Mouse (Mus musculus) cerebellum, adult 2 months (tissue): ENCODE data around the gene Fsip1. TPM values are rescaled to one million over a fixed set of nuclear protein-coding genes. Genes with fewer than 3 reads are reported as not detected.
A peak's percentile ranks its signal among the peaks of the same experiment; 100 is the strongest.
"Not testable (repeated sequence)": the region's sequence is repeated elsewhere in the genome, so short reads cannot be mapped to it uniquely, and the experiment has no call there.

Source experiments
- DNase-seq, 2 experiments: peaks; one replicate each; pipeline ENCODE4 v3.0.0; 2021
- H3K27ac ChIP-seq: fragments of 200-500 bp; 2 replicates; pipeline ENCODE4 v1.5.1; 2012; ENCODE audit warnings: low read length, control low read depth, inconsistent platforms; ENCODE audit not compliant: insufficient read depth
- H3K27me3 ChIP-seq: fragments of 200-500 bp; 2 replicates; pipeline ENCODE4 v1.6.1; 2012; ENCODE audit warnings: inconsistent platforms, mild to moderate bottlenecking, low read length, moderate library complexity; ENCODE audit not compliant: control insufficient read depth, insufficient read depth
- H3K4me1 ChIP-seq: fragments of 200-500 bp; 2 replicates; pipeline ENCODE4 v1.6.1; 2011; ENCODE audit warnings: low read length; ENCODE audit not compliant: control insufficient read depth, insufficient read depth
- H3K4me3 ChIP-seq: fragments of 200-500 bp; replicated peaks from 2 replicates; pipeline ENCODE3; 2011; ENCODE audit warnings: mild to moderate bottlenecking, low read depth, low read length, control low read depth; ENCODE audit not compliant: insufficient read depth
- CTCF ChIP-seq: fragments of 200-500 bp; IDR thresholded peaks from 2 replicates; pipeline ENCODE4 v1.5.1; 2011; ENCODE audit warnings: low read depth, mild to moderate bottlenecking, control low read depth, low read length, moderate library complexity, borderline replicate concordance; ENCODE audit not compliant: insufficient read depth
- POLR2A ChIP-seq: fragments of 200-500 bp; IDR thresholded peaks from 2 replicates; pipeline ENCODE4 v1.6.1; 2011; ENCODE audit warnings: low read length, control low read depth, borderline replicate concordance; ENCODE audit not compliant: insufficient read depth
- WGBS: fragments of 180-500 bp; shearing (Covaris S2); methylation state at CpG from one replicate; pipeline ENCODE4 v1.1.7; 2018; 5-methylcytosine and 5-hydroxymethylcytosine counted together
- polyA plus RNA-seq: library from polyadenylated mRNA; depleted of rRNA; stranded (reverse); fragments of >200 nt; gene quantifications from 2 replicates; pipeline ENCODE4 v1.2.3, GENCODE M21; 2012

Fsip1 gene
- polyA plus RNA-seq, 1 experiment, result 0.38 TPM

- Histone ChIP-seq H3K4me1 (no peaks in the 10 kb centered on the region), H3K4me3 (no peak overlapping the region), H3K27ac (no peak overlapping the region), H3K27me3 (no peaks in the 10 kb centered on the region)
- DNase-seq, result no peak
- WGBS, result 86% methylated on average over 2 of the region's 2 CpGs
- TF ChIP-seq CTCF (no peak), POLR2A (no peak)
These were observed 41.2 kb upstream of the Fsip1 start for GRCm38 (mm10) chr2:118297966-118298365.

GRCm38 (mm10) chr2:118295505-118295904 lies 38.7 kb upstream of the Fsip1 start:
- H3K4me3 ChIP-seq, result no peak overlapping the region
- H3K27ac ChIP-seq, result no peak overlapping the region
- H3K27me3 ChIP-seq, result no peaks in the 10 kb centered on the region
- WGBS, result 84% methylated on average over 7 of the region's 7 CpGs
- DNase-seq, result no peak
- no peak for TF ChIP-seq CTCF
- no peaks in the 10 kb centered on the region for H3K4me1 ChIP-seq

GRCm38 (mm10) chr2:118293583-118293982 lies 36.8 kb upstream of the Fsip1 start:
- Histone ChIP-seq H3K27ac (no peak overlapping the region), H3K27me3 (no peaks in the 10 kb centered on the region), H3K4me3 (no peak overlapping the region), H3K4me1 (no peaks in the 10 kb centered on the region)
- no peak for TF ChIP-seq POLR2A
- TF ChIP-seq CTCF, result no peak
- no peak for DNase-seq
- WGBS, result 89% methylated on average over 5 of the region's 5 CpGs

GRCm38 (mm10) chr2:118289066-118289460 lies 32.3 kb upstream of the Fsip1 start:
- DNase-seq, H3K4me1 ChIP-seq, H3K27ac ChIP-seq, H3K4me3 ChIP-seq, H3K27me3 ChIP-seq: not testable (repeated sequence)
- WGBS, result 89% methylated on average over 7 of the region's 7 CpGs

- Histone ChIP-seq H3K4me3 (no peak overlapping the region), H3K27me3 (no peaks in the 10 kb centered on the region), H3K27ac (no peak overlapping the region), H3K4me1 (no peaks in the 10 kb centered on the region)
- TF ChIP-seq CTCF (no peak), POLR2A (no peak)
- peak in 1 of 2 experiments; percentile 17 for DNase-seq
- 72% methylated on average over 9 of the region's 9 CpGs for WGBS
These were observed 31.7 kb upstream of the Fsip1 start for GRCm38 (mm10) chr2:118288326-118289065.

- no peak overlapping the region for H3K27ac ChIP-seq
- WGBS, result 48% methylated on average over 4 of the region's 4 CpGs
- TF ChIP-seq POLR2A, result no peak
- no peak for TF ChIP-seq CTCF
- H3K27me3 ChIP-seq, result no peaks in the 10 kb centered on the region
- H3K4me1 ChIP-seq, result no peaks in the 10 kb centered on the region
- no peak for DNase-seq
- H3K4me3 ChIP-seq, result no peak overlapping the region
These were observed 30.9 kb upstream of the Fsip1 start for GRCm38 (mm10) chr2:118287678-118288077.

GRCm38 (mm10) chr2:118282467-118282866 lies 25.7 kb upstream of the Fsip1 start:
- no peak for DNase-seq
- 86% methylated on average over 3 of the region's 3 CpGs for WGBS
- TF ChIP-seq CTCF (no peak), POLR2A (no peak)

GRCm38 (mm10) chr2:118278249-118278648 lies 21.5 kb upstream of the Fsip1 start:
- 28% methylated on average over 8 of the region's 8 CpGs for WGBS
- no peak overlapping the region for H3K4me3 ChIP-seq
- H3K27me3 ChIP-seq, result no peaks in the 10 kb centered on the region
- peak; percentile 34 to 56 for DNase-seq
- TF ChIP-seq CTCF (no peak), POLR2A (no peak)
- H3K27ac ChIP-seq, result no peak overlapping the region; the same call in 1 of the 2 replicates
- peaks cover 8% of the 10 kb centered on the region for H3K4me1 ChIP-seq

More at GRCm38 (mm10) chr2:118282467-118282866, 25.7 kb upstream of the Fsip1 start:
- Histone ChIP-seq H3K4me1 (peaks cover 8% of the 10 kb centered on the region), H3K27me3 (no peaks in the 10 kb centered on the region), H3K4me3 (no peak overlapping the region), H3K27ac (no peak overlapping the region)

GRCm38 (mm10) chr2:118271606-118272005 lies 14.8 kb upstream of the Fsip1 start:
- H3K4me3 ChIP-seq, result no peak overlapping the region
- no peak for DNase-seq
- no peak overlapping the region for H3K27ac ChIP-seq
- no peaks in the 10 kb centered on the region for H3K27me3 ChIP-seq
- no peak for TF ChIP-seq POLR2A
- no peak for TF ChIP-seq CTCF
- no peaks in the 10 kb centered on the region for H3K4me1 ChIP-seq
- 85% methylated on average over 10 of the region's 10 CpGs for WGBS
